Mouse (Mus musculus) heart, embryonic 12.5 days (tissue): ENCODE data around the gene 1700067P10Rik. TPM values are rescaled to one million over a fixed set of nuclear protein-coding genes. Genes with fewer than 3 reads are reported as not detected.

Experiments
- ATAC-seq: fragments of 200-750 bp; cut with Nextera tagmentation; 2 replicates; pipeline ENCODE4 v1.8.0; 2017; ENCODE audit warnings: moderate TSS enrichment, moderate library complexity; ENCODE audit not compliant: insufficient number of reproducible peaks, low FRiP score
- H3K27ac ChIP-seq: fragments of 300-500 bp; sonication (generic); 2 replicates; pipeline ENCODE4 v1.5.1; 2016; ENCODE audit warnings: mild to moderate bottlenecking, moderate library complexity; ENCODE audit not compliant: poor library complexity, severe bottlenecking
- H3K27me3 ChIP-seq: fragments of 300-500 bp; sonication (generic); replicated peaks from 2 replicates; pipeline ENCODE4 v1.6.1; 2016; ENCODE audit warnings: mild to moderate bottlenecking, moderate library complexity
- H3K36me3 ChIP-seq: fragments of 300-500 bp; sonication (generic); 2 replicates; pipeline ENCODE4 v1.6.1; 2016; ENCODE audit warnings: mild to moderate bottlenecking, moderate library complexity
- H3K4me1 ChIP-seq: fragments of 300-500 bp; sonication (generic); replicated peaks from 2 replicates; pipeline ENCODE4 v1.6.1; 2016; ENCODE audit warnings: mild to moderate bottlenecking
- H3K4me2 ChIP-seq: fragments of 300-500 bp; sonication (generic); 2 replicates; pipeline ENCODE4 v1.6.1; 2016; ENCODE audit warnings: mild to moderate bottlenecking, moderate library complexity
- H3K4me3 ChIP-seq: fragments of 300-500 bp; sonication (generic); 2 replicates; pipeline ENCODE4 v1.5.1; 2016; ENCODE audit warnings: mild to moderate bottlenecking
- H3K9ac ChIP-seq: fragments of 300-500 bp; sonication (generic); 2 replicates; pipeline ENCODE4 v1.6.1; 2016; ENCODE audit warnings: mild to moderate bottlenecking, moderate library complexity
- H3K9me3 ChIP-seq: fragments of 300-500 bp; sonication (generic); replicated peaks from 2 replicates; pipeline ENCODE4 v1.6.1; 2016; ENCODE audit warnings: mild to moderate bottlenecking, moderate library complexity
- WGBS: fragments of 180-500 bp; shearing (Covaris S2); methylation state at CpG from one replicate; pipeline ENCODE4 v1.1.7; 2016; 5-methylcytosine and 5-hydroxymethylcytosine counted together
- polyA plus RNA-seq: library from polyadenylated mRNA; unstranded; fragments of >200 nt; fragmentation: Nextera tagmentation; extraction: Ambion mirVana; gene quantifications from 2 replicates; pipeline ENCODE4 v1.2.1, GENCODE M21; 2016

Gene 1700067P10Rik
- polyA plus RNA-seq, 1 experiment from 2014 or later, result not detected

DNA sequence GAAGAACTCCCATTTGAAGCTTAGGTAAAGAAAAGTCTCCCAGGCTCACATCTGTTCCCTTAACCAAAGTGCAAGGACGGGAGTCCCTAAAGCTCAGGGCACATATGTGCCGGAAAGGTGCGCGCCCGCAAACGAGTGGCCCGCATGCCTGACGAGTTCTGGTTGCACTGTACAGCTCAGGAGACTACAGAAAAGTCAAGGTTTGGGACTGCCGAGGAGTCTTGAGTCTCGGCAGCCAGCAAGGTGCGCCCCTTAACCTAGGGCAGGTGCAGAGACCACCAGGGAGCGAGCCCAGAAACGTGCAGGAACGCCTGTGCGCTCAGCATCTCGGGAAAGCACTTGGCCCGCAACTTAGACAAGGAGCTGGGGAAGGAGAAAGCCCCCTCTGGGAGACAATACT, 7.2 kb downstream of the 1700067P10Rik start:
- H3K9ac ChIP-seq, result peak overlapping the region; percentile 59; the same call in 1 of the 2 replicates
- H3K36me3 ChIP-seq, result no peaks in the 10 kb centered on the region
- 5% methylated on average over 17 of the region's 17 CpGs for WGBS
- no peak for ATAC-seq
- no peak overlapping the region for H3K27ac ChIP-seq
- peak overlapping the region; percentile 85 for H3K4me2 ChIP-seq
- H3K4me1 ChIP-seq, result peaks cover 49% of the 10 kb centered on the region
- peaks cover 61% of the 10 kb centered on the region for H3K27me3 ChIP-seq
- H3K9me3 ChIP-seq, result peaks cover 7% of the 10 kb centered on the region; the same call in 1 of the 2 replicates
- H3K4me3 ChIP-seq, result peak overlapping the region; percentile 45

- Histone ChIP-seq H3K36me3 (no peaks in the 10 kb centered on the region), H3K9me3 (peaks cover 7% of the 10 kb centered on the region; the same call in 1 of the 2 replicates), H3K4me2 (peak overlapping the region; percentile 85), H3K9ac (peak overlapping the region; percentile 59), H3K4me1 (peaks cover 49% of the 10 kb centered on the region), H3K27ac (no peak overlapping the region), H3K27me3 (peaks cover 61% of the 10 kb centered on the region), H3K4me3 (peak overlapping the region; percentile 45)
- ATAC-seq, result 0 out of 2 replicates have a peak, but pooled peaks have one; percentile 24
- WGBS, result under 1% methylated on average over 40 of the region's 41 CpGs
These were observed 8.1 kb downstream of the 1700067P10Rik start for GRCm38 (mm10) chr17:48097011-48097742.

DNA sequence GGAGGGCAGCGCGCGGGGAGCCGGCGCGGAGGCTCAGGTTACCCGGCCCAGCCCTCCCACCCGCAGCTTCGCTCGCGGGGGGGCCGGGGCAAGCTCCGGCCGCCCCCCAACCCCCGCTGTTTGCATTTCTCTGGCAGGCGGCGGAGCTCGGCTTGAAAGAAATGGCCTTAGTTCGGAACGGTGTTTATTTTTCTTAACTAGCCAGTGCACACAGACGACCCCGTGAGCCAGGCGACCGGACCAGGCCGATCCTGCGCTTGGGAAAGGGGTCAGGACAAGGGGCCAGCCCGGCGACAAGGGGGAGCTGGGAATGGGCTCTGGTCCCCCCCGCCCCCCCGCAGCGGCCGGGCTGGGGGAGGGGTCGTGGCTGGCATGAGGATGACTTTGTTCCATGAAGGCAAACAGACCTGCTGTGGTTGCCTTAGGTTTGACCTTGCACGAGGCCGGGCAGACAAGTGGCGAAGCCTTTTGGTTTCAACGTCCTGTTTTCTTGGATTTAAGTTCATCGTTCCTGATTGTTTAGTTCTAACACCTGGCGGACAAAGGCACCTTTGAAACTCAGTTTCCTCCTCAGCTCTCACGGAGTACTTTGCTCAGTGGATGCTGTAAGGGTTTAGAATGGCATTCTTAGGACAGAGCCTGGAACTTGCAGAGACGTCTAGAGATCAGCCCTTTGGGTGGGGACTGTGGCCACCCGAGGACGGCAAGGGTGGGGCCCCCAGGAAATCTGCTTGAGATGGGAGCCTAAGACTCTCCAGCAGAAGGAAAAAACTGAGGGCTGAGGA, 8.8 kb downstream of the 1700067P10Rik start:
- Histone ChIP-seq H3K36me3 (no peaks in the 10 kb centered on the region), H3K27ac (no peak overlapping the region), H3K9me3 (peaks cover 7% of the 10 kb centered on the region; the same call in 1 of the 2 replicates), H3K27me3 (peaks cover 61% of the 10 kb centered on the region), H3K4me2 (peak overlapping the region; percentile 85), H3K9ac (peak overlapping the region; percentile 59), H3K4me1 (peaks cover 49% of the 10 kb centered on the region), H3K4me3 (peak overlapping the region; percentile 45)
- under 1% methylated on average over 38 of the region's 43 CpGs for WGBS
- no peak for ATAC-seq

DNA sequence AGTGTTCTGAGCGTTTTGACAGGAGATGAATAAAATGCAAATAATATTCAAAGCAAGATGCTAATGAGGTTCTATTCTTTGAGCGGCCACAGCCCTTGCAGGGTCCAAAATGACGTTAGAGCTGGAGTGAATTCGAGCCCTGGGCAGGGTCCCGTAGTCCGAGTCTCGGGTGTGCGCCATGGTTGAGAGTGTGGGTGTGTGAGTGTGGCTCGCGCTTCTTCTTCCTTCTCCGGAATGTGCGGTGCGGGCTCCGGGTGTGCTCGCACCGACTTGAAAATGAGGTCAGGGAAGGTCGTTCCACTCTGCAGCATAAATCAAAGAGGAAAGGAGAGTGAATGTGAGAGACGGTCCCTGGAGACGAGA, 9.4 kb downstream of the 1700067P10Rik start:
- Histone ChIP-seq H3K9ac (no peak overlapping the region), H3K4me3 (peak overlapping the region; percentile 45), H3K4me2 (peak overlapping the region; percentile 85), H3K27me3 (peaks cover 60% of the 10 kb centered on the region), H3K9me3 (peaks cover 5% of the 10 kb centered on the region; the same call in 1 of the 2 replicates), H3K27ac (no peak overlapping the region), H3K36me3 (no peaks in the 10 kb centered on the region), H3K4me1 (peaks cover 49% of the 10 kb centered on the region)
- no peak for ATAC-seq
- WGBS, result under 1% methylated on average over 19 of the region's 19 CpGs

- no peak overlapping the region for H3K27ac ChIP-seq
- H3K9me3 ChIP-seq, result no peaks in the 10 kb centered on the region
- peaks cover 49% of the 10 kb centered on the region for H3K4me1 ChIP-seq
- H3K9ac ChIP-seq, result 0 out of 2 replicates have a peak overlapping the region, but pooled peaks have one; percentile 20
- H3K4me2 ChIP-seq, result peak overlapping the region; percentile 85
- H3K36me3 ChIP-seq, result no peaks in the 10 kb centered on the region
- ATAC-seq, result no peak
- H3K27me3 ChIP-seq, result peaks cover 51% of the 10 kb centered on the region
- peak overlapping the region; percentile 45 for H3K4me3 ChIP-seq
- 16% methylated on average over 11 of the region's 11 CpGs for WGBS
These were observed 10.2 kb downstream of the 1700067P10Rik start for GRCm38 (mm10) chr17:48099312-48099711.

GRCm38 (mm10) chr17:48100441-48101417, 11.6 kb downstream of the 1700067P10Rik start:
- no peaks in the 10 kb centered on the region for H3K36me3 ChIP-seq
- H3K9ac ChIP-seq, result no peak overlapping the region
- no peaks in the 10 kb centered on the region for H3K9me3 ChIP-seq
- 13% methylated on average over 20 of the region's 21 CpGs for WGBS
- peak overlapping the region; percentile 58 for H3K4me2 ChIP-seq
- peak overlapping the region; percentile 34 for H3K4me3 ChIP-seq
- H3K27me3 ChIP-seq, result peaks cover 41% of the 10 kb centered on the region
- ATAC-seq, result 0 out of 2 replicates have a peak, but pooled peaks have one; percentile 38
- peaks cover 38% of the 10 kb centered on the region for H3K4me1 ChIP-seq
- H3K27ac ChIP-seq, result no peak overlapping the region

DNA sequence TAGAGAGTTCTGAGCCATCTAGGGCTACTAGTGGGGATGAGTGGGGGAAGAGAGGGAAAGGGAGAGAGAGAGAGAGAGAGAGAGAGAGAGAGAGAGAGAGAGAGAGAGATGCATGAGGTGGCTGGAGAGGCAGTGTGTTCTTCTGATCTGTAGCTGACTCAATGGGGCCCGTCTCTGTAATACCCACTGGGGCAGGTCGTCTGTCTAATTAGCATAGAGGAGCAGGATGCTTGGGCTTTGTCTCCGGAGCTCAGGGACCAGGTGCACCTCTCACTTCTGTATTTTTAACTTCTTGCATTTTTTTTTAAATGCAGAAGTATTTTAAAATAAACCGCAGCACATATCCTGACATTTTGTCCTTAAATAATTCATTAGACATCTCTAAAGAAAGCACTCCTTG, 18.2 kb downstream of the 1700067P10Rik start:
- Histone ChIP-seq H3K4me3 (no peak overlapping the region), H3K36me3 (no peaks in the 10 kb centered on the region), H3K27me3 (peaks cover 3% of the 10 kb centered on the region; the same call in 1 of the 2 replicates), H3K4me1 (no peaks in the 10 kb centered on the region), H3K9ac (no peak overlapping the region), H3K27ac (no peak overlapping the region), H3K4me2 (no peak overlapping the region), H3K9me3 (no peaks in the 10 kb centered on the region)
- ATAC-seq, result no peak
- 61% methylated on average over 4 of the region's 4 CpGs for WGBS

- WGBS, result 43% methylated on average over 6 of the region's 6 CpGs
- H3K9ac ChIP-seq, result no peak overlapping the region
- H3K27me3 ChIP-seq, result peaks cover 3% of the 10 kb centered on the region; the same call in 1 of the 2 replicates
- no peak overlapping the region for H3K4me3 ChIP-seq
- H3K9me3 ChIP-seq, result no peaks in the 10 kb centered on the region
- H3K4me2 ChIP-seq, result no peak overlapping the region
- no peaks in the 10 kb centered on the region for H3K36me3 ChIP-seq
- H3K27ac ChIP-seq, result no peak overlapping the region
- H3K4me1 ChIP-seq, result no peaks in the 10 kb centered on the region
- ATAC-seq, result no peak
These were observed 18.7 kb downstream of the 1700067P10Rik start for GRCm38 (mm10) chr17:48107862-48108261.

DNA sequence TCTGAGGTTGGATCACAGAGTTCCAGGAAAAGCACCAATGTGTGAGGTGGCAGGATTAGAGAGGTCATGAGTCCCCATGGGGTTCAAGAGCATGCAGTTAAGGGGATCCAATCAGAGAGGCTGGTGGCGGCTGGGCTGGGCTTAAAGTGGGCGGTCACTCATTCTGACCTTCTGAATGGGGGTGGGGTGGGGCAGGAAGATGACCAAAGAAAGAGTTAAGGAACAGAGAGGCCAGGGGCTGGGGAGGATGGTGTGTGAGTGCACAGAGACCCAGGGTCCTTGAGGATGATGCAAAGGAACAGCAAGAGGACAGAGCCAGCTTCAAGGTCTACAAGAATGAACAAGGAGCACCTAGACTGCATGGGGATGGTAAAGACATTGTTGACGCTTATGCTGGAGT, 19.4 kb downstream of the 1700067P10Rik start:
- Histone ChIP-seq H3K9me3 (peaks cover 2% of the 10 kb centered on the region; the same call in 1 of the 2 replicates), H3K4me1 (no peaks in the 10 kb centered on the region), H3K4me2 (no peak overlapping the region), H3K9ac (no peak overlapping the region), H3K27me3 (peaks cover 3% of the 10 kb centered on the region; the same call in 1 of the 2 replicates), H3K36me3 (no peaks in the 10 kb centered on the region), H3K4me3 (no peak overlapping the region), H3K27ac (no peak overlapping the region)
- ATAC-seq, result no peak
- whole genome bisulfite sequencing, result 73% methylated on average over 3 of the region's 3 CpGs

GRCm38 (mm10) chr17:48110547-48111287, 21.6 kb downstream of the 1700067P10Rik start:
- H3K36me3 ChIP-seq, result no peaks in the 10 kb centered on the region
- H3K27me3 ChIP-seq, result 0 out of 2 replicates have a peak, but pooled peaks cover 3% of the 10 kb centered on the region
- no peak for ATAC-seq
- H3K27ac ChIP-seq, result no peak overlapping the region
- no peak overlapping the region for H3K4me2 ChIP-seq
- H3K4me3 ChIP-seq, result no peak overlapping the region
- WGBS, result 46% methylated on average over 8 of the region's 8 CpGs
- no peak overlapping the region for H3K9ac ChIP-seq
- no peaks in the 10 kb centered on the region for H3K4me1 ChIP-seq
- H3K9me3 ChIP-seq, result peaks cover 8% of the 10 kb centered on the region; the same call in 1 of the 2 replicates
